Mouse (Mus musculus): ENCODE measurements around the gene Phtf2. TPM values are rescaled to one million over a fixed set of nuclear protein-coding genes. Genes with fewer than 3 reads are reported as not detected.

Gene Phtf2
- polyA plus RNA-seq, 1 experiment from 2014 or later = 25.3 TPM

GRCm38 (mm10) chr5:20905437-20905836, 23.5 kb upstream of the Phtf2 start:
- Histone ChIP-seq H3K36me3 (peaks cover 20% of the 10 kb centered on the region; the same call in 1 of the 2 replicates), H3K9ac (no peak overlapping the region), H3K4me3 (no peak overlapping the region), H3K27ac (replicated peaks) (no peak overlapping the region), H3K4me2 (no peak overlapping the region), H3K9me3 (no peaks in the 10 kb centered on the region), H3K27me3 (no peaks in the 10 kb centered on the region), H3K4me1 (replicated peaks) (no peaks in the 10 kb centered on the region)
- ATAC-seq (ENCODE audit: low read depth) = no peak
- 85% methylated on average over 2 of the region's 2 CpGs for WGBS

DNA sequence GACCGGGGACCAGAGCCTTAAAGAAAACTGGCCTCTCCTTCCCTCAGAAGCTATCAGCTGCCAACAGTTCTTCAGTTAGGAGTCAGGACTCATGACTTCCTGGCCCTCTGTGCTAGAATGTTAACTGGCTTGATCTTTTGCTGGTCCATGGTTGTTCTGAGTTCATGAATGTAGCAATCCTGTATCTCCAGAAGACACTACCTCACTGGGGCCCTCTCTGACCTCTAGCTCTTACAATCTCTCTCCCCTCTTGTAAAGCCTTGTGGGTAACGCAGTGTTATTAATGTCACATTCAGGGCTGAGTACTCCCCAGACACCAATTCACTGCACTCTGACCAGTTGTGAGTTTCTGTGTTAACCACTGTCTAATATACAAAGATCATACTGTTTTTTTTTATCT, 22.7 kb upstream of the Phtf2 start:
- no peak for ATAC-seq (ENCODE audit: low read depth)
- H3K4me1 ChIP-seq (replicated peaks) = no peaks in the 10 kb centered on the region
- no peak overlapping the region for H3K4me2 ChIP-seq
- H3K9ac ChIP-seq = no peak overlapping the region
- no peaks in the 10 kb centered on the region for H3K27me3 ChIP-seq
- no peaks in the 10 kb centered on the region for H3K9me3 ChIP-seq
- no peak overlapping the region for H3K4me3 ChIP-seq
- no peak overlapping the region for H3K27ac ChIP-seq (replicated peaks)
- 82% methylated on average over 2 of the region's 2 CpGs for WGBS
- H3K36me3 ChIP-seq = peaks cover 23% of the 10 kb centered on the region; the same call in 1 of the 2 replicates

- Histone ChIP-seq H3K4me3 (no peak overlapping the region), H3K4me1 (replicated peaks) (no peaks in the 10 kb centered on the region), H3K9me3 (no peaks in the 10 kb centered on the region), H3K9ac (no peak overlapping the region), H3K4me2 (no peak overlapping the region), H3K27ac (replicated peaks) (no peak overlapping the region), H3K36me3 (peaks cover 29% of the 10 kb centered on the region), H3K27me3 (no peaks in the 10 kb centered on the region)
- WGBS = 95% methylated on average over 2 of the region's 2 CpGs
- ATAC-seq (ENCODE audit: low read depth) = no peak
Observed at GRCm38 (mm10) chr5:20897446-20898167, 15.7 kb upstream of the Phtf2 start.

GRCm38 (mm10) chr5:20884036-20884620, 2.2 kb upstream of the Phtf2 start:
- Histone ChIP-seq H3K4me3 (peak overlapping the region; percentile 78; the same call in 1 of the 2 replicates), H3K9me3 (no peaks in the 10 kb centered on the region), H3K4me2 (peak overlapping the region; percentile 79), H3K27ac (replicated peaks) (no peak overlapping the region), H3K9ac (peak overlapping the region; percentile 26; the same call in 1 of the 2 replicates), H3K36me3 (peaks cover 4% of the 10 kb centered on the region), H3K27me3 (no peaks in the 10 kb centered on the region), H3K4me1 (replicated peaks) (peaks cover 34% of the 10 kb centered on the region)
- 81% methylated on average over 4 of the region's 4 CpGs for WGBS
- ATAC-seq (ENCODE audit: low read depth) = no peak

GRCm38 (mm10) chr5:20880797-20881775, 838 bp downstream of the Phtf2 start:
- H3K4me2 ChIP-seq = peak overlapping the region; percentile 60
- ATAC-seq (ENCODE audit: low read depth) = peak; percentile 57
- H3K4me1 ChIP-seq (replicated peaks) = peaks cover 34% of the 10 kb centered on the region
- no peaks in the 10 kb centered on the region for H3K27me3 ChIP-seq
- H3K27ac ChIP-seq (replicated peaks) = peak overlapping the region; percentile 97
- 1% methylated on average over 50 of the region's 64 CpGs for WGBS
- H3K9me3 ChIP-seq = no peaks in the 10 kb centered on the region
- H3K4me3 ChIP-seq = peak overlapping the region; percentile 78
- peak overlapping the region; percentile 92 for H3K9ac ChIP-seq
- H3K36me3 ChIP-seq = no peaks in the 10 kb centered on the region

GRCm38 (mm10) chr5:20880386-20880785, 1.5 kb downstream of the Phtf2 start:
- WGBS = 78% methylated on average over 2 of the region's 2 CpGs
- no peak for ATAC-seq (ENCODE audit: low read depth)
- H3K36me3 ChIP-seq = no peaks in the 10 kb centered on the region
- H3K4me2 ChIP-seq = peak overlapping the region; percentile 60
- no peaks in the 10 kb centered on the region for H3K27me3 ChIP-seq
- no peaks in the 10 kb centered on the region for H3K9me3 ChIP-seq
- peaks cover 34% of the 10 kb centered on the region for H3K4me1 ChIP-seq (replicated peaks)
- H3K4me3 ChIP-seq = peak overlapping the region; percentile 78
- H3K27ac ChIP-seq (replicated peaks) = no peak overlapping the region
- peak overlapping the region; percentile 92 for H3K9ac ChIP-seq

GRCm38 (mm10) chr5:20876934-20877426, 4.9 kb downstream of the Phtf2 start:
- no peak for ATAC-seq (ENCODE audit: low read depth)
- no peaks in the 10 kb centered on the region for H3K36me3 ChIP-seq
- H3K4me3 ChIP-seq = no peak overlapping the region
- no peak overlapping the region for H3K4me2 ChIP-seq
- peaks cover 14% of the 10 kb centered on the region for H3K4me1 ChIP-seq (replicated peaks)
- no peaks in the 10 kb centered on the region for H3K27me3 ChIP-seq
- no peak overlapping the region for H3K27ac ChIP-seq (replicated peaks)
- no peak overlapping the region for H3K9ac ChIP-seq
- WGBS = 83% methylated on average over 1 of the region's 1 CpGs
- H3K9me3 ChIP-seq = no peaks in the 10 kb centered on the region

DNA sequence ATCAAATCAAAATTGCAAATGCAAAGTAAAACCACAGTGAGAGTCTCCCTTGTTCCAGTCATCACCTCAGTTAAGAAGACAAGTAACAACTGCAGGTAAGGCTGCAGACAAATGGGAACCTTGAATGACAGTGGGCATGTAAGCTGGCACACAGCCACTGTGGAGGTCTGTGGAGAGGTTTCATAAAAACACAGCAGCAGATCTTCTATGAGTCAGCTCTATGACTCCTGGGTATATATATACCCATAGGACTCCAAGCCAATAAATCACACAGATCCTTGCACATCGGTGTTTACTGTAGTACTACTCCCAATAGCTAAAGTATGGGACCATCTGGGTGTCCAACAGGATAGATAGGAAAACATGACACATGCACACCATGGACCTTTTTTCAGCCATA, 8.8 kb downstream of the Phtf2 start:
- no peak overlapping the region for H3K4me3 ChIP-seq
- WGBS = 45% methylated on average over 1 of the region's 1 CpGs
- no peaks in the 10 kb centered on the region for H3K27me3 ChIP-seq
- no peak overlapping the region for H3K9ac ChIP-seq
- ATAC-seq (ENCODE audit: low read depth) = no peak
- H3K36me3 ChIP-seq = no peaks in the 10 kb centered on the region
- H3K4me2 ChIP-seq = no peak overlapping the region
- H3K4me1 ChIP-seq (replicated peaks) = no peaks in the 10 kb centered on the region
- no peaks in the 10 kb centered on the region for H3K9me3 ChIP-seq
- no peak overlapping the region for H3K27ac ChIP-seq (replicated peaks)

GRCm38 (mm10) chr5:20865193-20865755, 16.6 kb downstream of the Phtf2 start:
- no peak overlapping the region for H3K4me3 ChIP-seq

GRCm38 (mm10) chr5:20864216-20864969, 17.5 kb downstream of the Phtf2 start:
- Histone ChIP-seq H3K27me3 (no peaks in the 10 kb centered on the region), H3K9me3 (no peaks in the 10 kb centered on the region), H3K4me1 (replicated peaks) (peaks cover 10% of the 10 kb centered on the region), H3K27ac (replicated peaks) (no peak overlapping the region), H3K4me3 (no peak overlapping the region), H3K36me3 (0 out of 2 replicates have a peak, but pooled peaks cover under 1% of the 10 kb centered on the region), H3K9ac (no peak overlapping the region), H3K4me2 (no peak overlapping the region)
- WGBS = 81% methylated on average over 4 of the region's 4 CpGs
- ATAC-seq (ENCODE audit: low read depth) = no peak

More at GRCm38 (mm10) chr5:20865193-20865755, 16.6 kb downstream of the Phtf2 start:
- no peak overlapping the region for H3K9ac ChIP-seq
- H3K36me3 ChIP-seq = no peaks in the 10 kb centered on the region
- H3K9me3 ChIP-seq = no peaks in the 10 kb centered on the region
- WGBS = 81% methylated on average over 2 of the region's 2 CpGs
- no peaks in the 10 kb centered on the region for H3K27me3 ChIP-seq
- H3K4me2 ChIP-seq = no peak overlapping the region
- H3K4me1 ChIP-seq (replicated peaks) = peaks cover 10% of the 10 kb centered on the region
- no peak for ATAC-seq (ENCODE audit: low read depth)
- H3K27ac ChIP-seq (replicated peaks) = no peak overlapping the region

DNA sequence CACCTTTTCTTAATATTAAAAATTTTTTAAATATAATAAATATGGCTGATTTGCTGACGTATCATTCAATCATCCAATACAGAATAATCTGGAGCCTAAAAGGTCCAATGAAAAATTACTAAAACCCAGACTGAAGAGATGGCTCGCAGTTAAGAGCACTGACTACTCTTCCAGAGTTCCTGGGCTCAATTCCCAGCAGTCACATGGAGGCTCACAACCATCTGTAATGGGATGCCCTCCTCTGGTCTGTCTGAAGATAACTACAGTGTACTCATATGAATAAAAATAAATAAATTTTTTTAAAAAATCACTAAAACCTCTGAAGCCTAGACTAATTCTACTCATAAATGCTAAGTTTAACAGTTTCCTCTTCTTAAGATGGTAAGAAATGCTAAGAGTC, 20.0 kb downstream of the Phtf2 start:
- no peak for ATAC-seq (ENCODE audit: low read depth)
- H3K27ac ChIP-seq (replicated peaks) = no peak overlapping the region
- H3K4me2 ChIP-seq = no peak overlapping the region
- no peak overlapping the region for H3K9ac ChIP-seq
- H3K9me3 ChIP-seq = no peaks in the 10 kb centered on the region
- no peaks in the 10 kb centered on the region for H3K27me3 ChIP-seq
- no peak overlapping the region for H3K4me3 ChIP-seq
- peaks cover 7% of the 10 kb centered on the region; the same call in 1 of the 2 replicates for H3K36me3 ChIP-seq
- H3K4me1 ChIP-seq (replicated peaks) = peaks cover 10% of the 10 kb centered on the region
- 91% methylated on average over 2 of the region's 2 CpGs for WGBS

Measured in neural tube, embryonic 13.5 days (tissue).